Mouse (Mus musculus): Measurements from ENCODE around the gene Tbc1d1.

Gene Tbc1d1

DNA sequence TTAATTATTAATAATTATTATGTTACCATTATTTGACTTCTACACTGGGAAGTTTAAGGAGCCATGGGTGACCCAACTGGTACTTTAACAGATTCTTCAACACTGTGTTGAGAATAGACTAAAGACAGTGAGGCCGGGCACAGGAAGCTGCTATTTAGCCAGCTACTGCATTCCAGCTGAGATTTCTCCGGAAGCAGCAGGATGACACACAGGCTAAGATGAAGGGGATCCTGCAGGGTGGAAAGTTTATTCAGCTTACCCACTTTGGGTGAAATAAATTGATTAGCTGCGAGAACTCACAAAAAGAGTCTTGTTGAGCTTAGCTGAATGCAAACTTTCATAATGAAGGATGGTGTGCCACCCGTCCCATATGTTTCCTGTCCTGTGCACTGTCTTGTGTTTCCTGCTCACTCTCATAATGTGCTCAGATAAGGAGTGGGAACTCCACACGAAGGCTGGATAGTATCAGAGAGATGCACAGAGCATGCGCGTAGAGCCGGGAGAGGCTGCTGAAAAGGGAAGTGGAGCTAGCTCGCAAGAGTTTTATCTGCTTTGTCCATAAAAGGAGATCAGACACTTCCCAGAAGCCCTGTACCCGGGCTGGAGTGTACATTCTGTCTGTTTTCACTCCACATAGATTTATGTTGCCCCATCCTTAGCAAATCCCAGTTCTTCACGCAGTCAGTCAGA, at the start of gene Tbc1d1:
Tbc1d1 (plus strand) TSS at position 445 of the 690 bp plus-strand sequence.
- in situ Hi-C loops (cut with MboI; ENCODE audit: low sequenced_read_pairs) = no loop called here

- in situ Hi-C loops (cut with MboI; ENCODE audit: low sequenced_read_pairs) = no loop called here
Measured at GRCm38 (mm10) chr5:64107596-64108289, 48.4 kb upstream of the Tbc1d1 start.

- in situ Hi-C loops (cut with MboI; ENCODE audit: low sequenced_read_pairs) = no loop called here
Measured at GRCm38 (mm10) chr5:64109217-64109616, 46.9 kb upstream of the Tbc1d1 start.

- in situ Hi-C loops (cut with MboI; ENCODE audit: low sequenced_read_pairs) = no loop called here
Measured at GRCm38 (mm10) chr5:64112360-64112759, 43.7 kb upstream of the Tbc1d1 start.

GRCm38 (mm10) chr5:64114210-64114609, 41.9 kb upstream of the Tbc1d1 start:
- in situ Hi-C loops (cut with MboI; ENCODE audit: low sequenced_read_pairs) = no loop called here

- in situ Hi-C loops (cut with MboI; ENCODE audit: low sequenced_read_pairs) = no loop called here
Measured at GRCm38 (mm10) chr5:64117191-64117590, 38.9 kb upstream of the Tbc1d1 start.

DNA sequence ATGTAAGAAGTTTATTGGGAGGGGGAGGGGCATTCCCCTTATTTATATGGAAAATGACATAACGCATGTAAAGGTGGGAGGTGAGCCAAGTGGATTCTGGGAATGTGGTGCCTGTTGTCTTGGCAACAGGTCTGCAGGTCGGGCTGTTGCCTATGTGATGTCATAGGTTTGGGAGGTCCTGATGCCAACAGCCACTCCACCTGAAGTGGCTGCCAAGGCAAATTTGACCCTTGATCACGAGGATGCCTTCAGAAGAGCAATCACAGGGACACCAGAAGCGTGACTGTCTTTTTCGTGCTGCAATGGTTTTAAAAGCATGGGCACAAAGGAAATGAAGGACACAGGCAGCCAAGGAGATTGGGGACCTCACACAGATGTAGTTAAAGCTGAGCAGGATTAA, 30.3 kb upstream of the Tbc1d1 start:
- in situ Hi-C loops (cut with MboI; ENCODE audit: low sequenced_read_pairs) = no loop called here

DNA sequence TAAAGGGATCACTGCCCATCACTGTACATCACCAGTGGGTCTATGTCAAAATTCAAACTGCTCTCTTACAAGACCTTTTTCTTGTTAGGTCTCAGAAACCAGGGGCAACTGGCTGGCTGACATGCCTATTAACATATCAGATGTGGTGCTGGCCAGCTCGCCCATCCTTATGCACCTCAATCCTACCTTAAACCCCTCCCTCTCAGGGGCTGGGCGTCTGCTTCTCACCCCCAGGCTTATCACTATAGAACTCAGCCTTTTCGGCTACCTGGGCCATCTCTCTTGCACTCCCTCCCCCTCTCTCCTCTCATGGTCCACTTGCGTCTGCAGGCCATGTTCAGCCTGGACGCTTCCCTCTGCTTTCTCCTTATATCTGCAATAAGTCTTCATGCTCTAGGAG, 24.6 kb upstream of the Tbc1d1 start:
- in situ Hi-C loops (cut with MboI; ENCODE audit: low sequenced_read_pairs) = no loop called here

- in situ Hi-C loops (cut with MboI; ENCODE audit: low sequenced_read_pairs) = no loop called here
Measured at GRCm38 (mm10) chr5:64133901-64134300, 22.2 kb upstream of the Tbc1d1 start.

DNA sequence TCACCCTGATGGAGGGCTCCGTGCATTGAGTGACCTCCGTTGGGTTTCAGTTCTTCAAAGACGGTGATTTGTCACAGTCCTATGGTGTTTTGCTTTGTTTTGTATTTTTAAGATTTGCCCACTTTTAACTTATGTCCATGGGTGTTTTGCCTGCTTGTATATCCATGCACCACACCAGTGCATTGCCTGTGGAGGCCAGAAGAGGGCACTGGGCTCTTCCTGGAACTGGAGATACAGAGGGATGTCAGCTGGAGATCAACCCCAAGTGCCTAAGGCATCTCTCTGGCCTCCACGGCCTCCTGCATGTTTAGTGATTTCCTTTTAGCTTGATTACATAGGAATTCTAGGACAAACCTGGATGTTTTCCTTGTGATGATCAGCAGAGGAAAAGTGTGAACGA, 19.8 kb upstream of the Tbc1d1 start:
- in situ Hi-C loops (cut with MboI; ENCODE audit: low sequenced_read_pairs) = no loop called here

- in situ Hi-C loops (cut with MboI; ENCODE audit: low sequenced_read_pairs) = no loop called here
Measured at GRCm38 (mm10) chr5:64140202-64140601, 15.9 kb upstream of the Tbc1d1 start.

DNA sequence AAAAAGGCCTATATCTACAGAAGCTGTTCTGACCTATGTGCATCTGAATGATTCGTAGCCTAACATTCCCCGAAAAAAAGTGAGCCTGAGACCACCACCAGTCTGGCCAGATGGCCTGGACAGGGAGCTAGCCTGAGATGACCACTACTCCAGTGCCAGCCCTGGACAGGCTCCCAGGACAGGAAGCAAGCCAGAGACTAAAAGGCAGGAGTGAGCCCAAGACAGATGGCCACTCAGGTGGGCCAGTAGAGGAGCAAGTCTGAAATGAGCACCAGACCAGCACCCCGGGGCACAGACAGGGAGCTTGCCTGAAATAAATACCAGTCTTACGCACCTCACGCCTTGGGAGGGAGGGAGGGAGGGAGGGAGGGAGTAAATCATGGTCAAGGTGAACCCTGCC, 11.8 kb upstream of the Tbc1d1 start:
- in situ Hi-C loops (cut with MboI; ENCODE audit: low sequenced_read_pairs) = no loop called here

GRCm38 (mm10) chr5:64146384-64147005, 9.6 kb upstream of the Tbc1d1 start:
- in situ Hi-C loops (cut with MboI; ENCODE audit: low sequenced_read_pairs) = no loop called here

DNA sequence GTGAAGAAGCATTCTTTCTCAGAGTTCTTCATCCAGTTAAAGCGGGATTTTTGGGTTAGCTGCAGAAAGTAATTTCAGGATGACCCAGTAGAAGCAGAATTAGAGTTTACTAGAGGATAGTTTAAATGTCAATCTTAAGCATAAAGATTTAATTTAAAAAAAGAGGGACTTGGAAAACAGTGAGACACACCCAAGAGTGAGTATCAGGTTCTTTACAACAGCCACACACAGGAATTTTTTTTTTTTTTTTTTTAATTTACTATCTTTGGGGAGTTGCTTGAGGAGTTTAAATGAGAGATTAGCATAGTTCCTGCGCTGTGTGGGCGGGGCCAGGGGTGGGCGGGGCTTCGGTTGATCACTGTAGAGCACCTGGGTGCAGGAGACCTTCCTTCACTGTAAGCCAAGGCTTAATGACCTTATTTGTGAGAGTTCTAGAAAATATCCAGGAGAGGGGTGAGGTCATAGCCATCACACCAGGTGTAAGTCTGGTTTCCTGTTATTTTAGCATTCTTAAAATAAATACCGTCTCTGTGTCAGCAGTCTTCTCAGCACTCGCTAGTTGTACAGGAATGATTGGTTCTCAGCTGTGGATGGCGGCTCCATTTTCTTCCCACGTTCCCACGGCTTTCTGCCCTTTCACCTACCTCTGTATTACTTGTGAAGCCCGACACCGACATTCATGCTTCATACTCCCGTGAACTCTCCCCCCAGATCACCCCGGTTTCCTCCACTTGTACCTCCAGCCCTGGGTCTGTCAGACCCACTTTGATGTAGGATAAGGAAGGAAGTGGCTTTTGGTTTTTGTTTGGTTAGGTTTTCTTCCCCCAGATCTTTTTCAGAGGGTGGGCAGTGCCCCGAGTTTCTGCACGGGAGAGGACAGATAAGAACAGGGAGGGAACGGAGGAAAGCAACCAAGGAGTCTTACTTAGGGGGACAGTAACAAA, 6.6 kb upstream of the Tbc1d1 start:
- in situ Hi-C loops (cut with MboI; ENCODE audit: low sequenced_read_pairs) = no loop called here

DNA sequence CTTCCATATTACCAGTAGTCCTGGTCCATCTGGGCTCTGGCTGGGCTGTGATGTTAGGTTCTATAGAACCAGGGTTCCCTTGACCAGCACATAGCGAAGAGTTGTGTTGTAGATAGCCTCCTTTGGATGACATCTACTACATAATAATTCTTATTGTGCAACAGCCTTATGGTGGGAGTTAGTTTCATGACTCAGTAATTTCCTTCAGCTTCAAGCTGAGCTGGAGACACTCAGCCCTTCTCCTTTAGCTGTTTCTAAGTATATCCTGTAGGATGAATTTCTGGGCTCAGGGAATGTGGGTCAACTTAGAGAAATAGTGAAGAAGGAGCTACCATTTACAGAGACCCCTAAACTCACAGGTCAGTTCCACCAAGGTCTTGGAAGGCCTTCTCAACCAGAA, 2.8 kb upstream of the Tbc1d1 start:
- in situ Hi-C loops (cut with MboI; ENCODE audit: low sequenced_read_pairs) = no loop called here

DNA sequence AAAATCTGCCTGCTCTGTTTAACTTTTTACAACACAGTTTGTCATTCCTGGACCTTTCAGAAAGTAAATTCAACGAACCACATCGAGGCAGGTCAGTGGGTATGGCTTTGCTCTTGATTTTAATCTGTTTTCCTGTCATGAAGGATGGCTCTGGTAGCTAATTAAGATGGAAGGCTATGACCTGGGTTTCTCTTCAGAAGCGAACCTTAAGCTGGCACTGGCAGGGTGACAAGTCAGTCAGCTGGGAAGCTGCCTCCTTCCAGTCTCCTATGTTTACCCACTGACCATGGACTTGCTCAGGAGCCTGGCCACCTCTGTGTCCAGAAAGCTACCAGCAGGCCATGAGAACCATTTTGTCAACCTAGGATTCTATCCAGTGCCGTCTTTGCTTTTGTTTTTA, 474 bp downstream of the Tbc1d1 start:
- in situ Hi-C loops (cut with MboI; ENCODE audit: low sequenced_read_pairs) = no loop called here

GRCm38 (mm10) chr5:64157926-64158325, 1.8 kb downstream of the Tbc1d1 start:
- in situ Hi-C loops (cut with MboI; ENCODE audit: low sequenced_read_pairs) = no loop called here

DNA sequence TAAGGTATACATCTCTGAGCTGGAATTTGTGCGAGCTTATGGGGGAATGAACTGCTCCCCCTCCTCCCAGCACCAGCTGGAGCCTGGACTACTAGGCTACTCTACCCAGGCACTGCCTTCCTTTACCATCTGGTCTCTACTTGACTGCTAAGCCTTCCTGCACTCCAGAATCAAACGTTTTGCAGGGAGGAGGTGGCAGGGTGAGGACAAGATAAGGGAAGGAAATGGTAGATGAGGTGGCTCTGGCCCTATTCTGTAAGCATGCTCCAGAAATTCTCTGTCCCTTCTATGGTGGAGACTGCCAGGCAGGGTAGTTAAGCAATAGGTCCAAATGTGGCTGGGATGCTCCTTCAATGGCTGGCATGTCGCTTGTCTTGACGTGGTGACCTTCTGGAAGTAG, 2.4 kb downstream of the Tbc1d1 start:
- in situ Hi-C loops (cut with MboI; ENCODE audit: low sequenced_read_pairs) = no loop called here

DNA sequence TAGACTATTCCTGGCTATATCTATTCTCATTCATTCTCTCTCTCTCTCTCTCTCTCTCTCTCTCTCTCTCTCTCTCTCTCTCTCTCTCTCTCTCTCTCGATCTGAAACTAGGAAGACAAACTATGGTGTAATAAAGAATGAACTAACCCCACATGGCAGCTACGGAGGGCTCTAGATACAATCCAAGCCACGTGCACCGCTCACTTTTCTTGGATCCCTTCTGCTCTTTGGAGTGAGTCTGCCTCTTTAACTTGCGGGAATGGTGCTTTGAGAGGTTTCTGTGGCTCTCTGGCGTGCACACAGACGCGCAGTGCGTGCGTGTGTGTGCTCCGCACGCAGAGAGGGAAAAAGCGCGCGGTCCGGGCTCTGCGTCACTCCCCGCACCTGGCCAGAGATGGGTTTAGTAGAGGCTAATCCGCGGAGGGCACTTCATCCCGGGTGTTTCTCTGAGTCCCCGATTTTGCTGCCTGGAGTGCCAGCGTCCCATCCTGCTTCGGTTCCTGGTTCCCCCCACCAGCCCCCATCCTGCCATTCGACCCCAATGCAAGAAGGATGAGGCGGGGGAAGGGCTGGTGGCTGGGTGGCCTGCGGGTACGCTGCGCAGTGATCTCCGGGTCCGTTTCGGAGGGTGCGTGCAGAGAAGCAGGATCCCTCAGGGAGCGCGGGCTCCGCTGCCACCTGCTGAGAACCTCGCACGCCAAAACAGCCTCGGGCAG, 3.1 kb downstream of the Tbc1d1 start:
- in situ Hi-C loops (cut with MboI; ENCODE audit: low sequenced_read_pairs) = no loop called here

All from CH12F3 (cell line).